Mouse (Mus musculus): ENCODE results near the gene Rps6kb1.

Rps6kb1 gene

GRCm38 (mm10) chr11:86464275-86464674 is 80.3 kb downstream of the Rps6kb1 start:
- DNase-seq, result peak; percentile 81

GRCm38 (mm10) chr11:86462579-86462978 is 82.0 kb downstream of the Rps6kb1 start:
- no peak for DNase-seq

GRCm38 (mm10) chr11:86458866-86459265 is 85.7 kb downstream of the Rps6kb1 start:
- no peak for DNase-seq

GRCm38 (mm10) chr11:86457545-86457944 is 87.1 kb downstream of the Rps6kb1 start:
- DNase-seq, result no peak

GRCm38 (mm10) chr11:86453991-86454390 is 90.6 kb downstream of the Rps6kb1 start:
- no peak for DNase-seq
